Mouse (Mus musculus) frontal cortex, postnatal 25 days (tissue): ENCODE data around the gene Prr23a1.

Experiments
- DNase-seq, 2 experiments: peaks; one replicate each; pipeline ENCODE4 v3.0.0; 2022; ENCODE audit warnings: low spot score in 2 of 2

The Prr23a1 gene

GRCm38 (mm10) chr9:98842117-98842516 is at the start of gene Prr23a1:
TSS of gene Prr23a1 (plus strand) at chr9:98842503.
- no peak for DNase-seq

- DNase-seq, result no peak
These were observed 43.3 kb upstream of the Prr23a1 start for GRCm38 (mm10) chr9:98799021-98799420.

GRCm38 (mm10) chr9:98803971-98804370 is 38.3 kb upstream of the Prr23a1 start:
- DNase-seq, result no peak

GRCm38 (mm10) chr9:98805511-98805910 is 36.8 kb upstream of the Prr23a1 start:
- DNase-seq, result no peak

- DNase-seq, result no peak
These were observed 36.4 kb upstream of the Prr23a1 start for GRCm38 (mm10) chr9:98805934-98806333.

- no peak for DNase-seq
These were observed 34.7 kb upstream of the Prr23a1 start for GRCm38 (mm10) chr9:98807631-98808030.

DNA sequence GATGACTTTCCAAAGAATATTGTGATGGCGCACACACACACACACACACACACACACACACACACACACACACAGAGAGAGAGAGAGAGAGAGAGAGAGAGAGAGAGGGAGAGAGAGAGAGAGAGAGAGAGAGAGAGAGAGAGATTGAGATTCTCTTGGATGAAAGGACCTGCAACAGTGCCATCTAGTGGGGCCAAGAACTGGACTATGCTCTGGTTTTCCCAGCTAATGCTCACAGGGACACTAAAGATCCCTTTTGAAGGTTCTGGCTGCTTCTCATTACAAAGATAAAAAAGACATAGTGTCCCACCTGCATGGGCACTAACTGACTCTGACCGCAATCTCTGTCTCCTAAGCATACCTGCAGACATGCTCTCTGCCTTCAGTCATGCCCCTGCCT is 32.8 kb upstream of the Prr23a1 start:
- DNase-seq, result peak in 1 of 2 experiments; percentile 45

DNA sequence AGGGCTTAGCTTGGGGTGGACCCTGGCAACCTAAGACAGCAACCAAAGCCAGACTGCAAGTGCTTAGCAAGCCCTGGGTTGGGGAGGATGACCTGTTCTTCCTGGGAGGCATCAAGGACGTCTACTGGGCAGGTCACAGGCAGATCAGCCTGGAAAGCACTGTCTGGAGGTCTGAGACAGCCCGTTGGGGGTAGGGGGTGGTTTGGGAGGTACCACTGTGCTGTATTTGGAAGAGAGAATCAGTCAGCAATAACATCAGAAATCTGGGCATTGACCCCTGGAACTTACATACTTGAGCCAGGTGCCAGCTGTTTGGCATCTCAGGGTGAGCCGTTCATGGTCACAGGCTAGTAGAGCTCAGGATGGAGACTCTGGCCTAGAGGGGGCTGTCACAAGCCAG is 26.2 kb upstream of the Prr23a1 start:
- DNase-seq, result no peak

DNA sequence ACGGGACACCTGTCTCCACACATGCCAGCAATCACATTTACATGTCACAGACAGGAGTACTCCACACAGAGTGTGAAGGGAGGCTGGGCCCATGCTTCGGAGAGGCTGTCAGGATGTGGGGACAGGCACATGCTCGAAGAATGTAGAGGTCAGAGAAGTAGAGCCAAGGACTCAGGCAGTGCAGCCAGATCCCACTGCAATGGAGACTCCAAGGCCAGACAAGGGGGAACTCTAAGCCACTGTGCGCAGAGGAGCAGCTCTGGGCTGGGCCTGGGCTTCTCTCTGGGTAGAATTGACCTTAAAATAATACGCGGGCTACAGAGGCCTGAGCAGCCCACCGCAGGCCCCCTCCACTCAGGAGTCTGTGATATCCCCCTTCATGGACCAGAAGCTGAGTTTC is 24.7 kb upstream of the Prr23a1 start:
- no peak for DNase-seq

- no peak for DNase-seq
These were observed 23.3 kb upstream of the Prr23a1 start for GRCm38 (mm10) chr9:98818971-98819370.

- DNase-seq, result no peak
These were observed 22.8 kb upstream of the Prr23a1 start for GRCm38 (mm10) chr9:98819481-98819880.

DNA sequence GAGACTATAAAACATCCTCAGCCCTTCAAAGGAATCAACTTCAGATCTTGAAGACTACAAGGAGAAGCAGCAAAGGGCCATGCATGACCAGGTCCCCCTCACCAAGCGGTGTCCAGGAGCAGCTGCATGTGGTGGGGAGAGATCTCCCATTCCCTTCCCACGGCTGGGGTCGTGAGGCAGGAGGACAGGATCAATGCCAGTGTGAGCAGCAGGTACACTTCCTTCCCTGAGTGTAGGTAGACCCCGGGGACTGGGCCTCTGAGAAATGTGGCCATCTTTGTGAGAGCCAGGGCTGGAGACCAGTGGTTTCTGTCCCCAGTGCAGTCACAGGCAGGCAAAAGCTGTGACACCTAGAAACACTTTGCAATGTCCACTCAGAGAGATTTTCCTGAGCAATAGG is 21.8 kb upstream of the Prr23a1 start:
- DNase-seq, result no peak

DNA sequence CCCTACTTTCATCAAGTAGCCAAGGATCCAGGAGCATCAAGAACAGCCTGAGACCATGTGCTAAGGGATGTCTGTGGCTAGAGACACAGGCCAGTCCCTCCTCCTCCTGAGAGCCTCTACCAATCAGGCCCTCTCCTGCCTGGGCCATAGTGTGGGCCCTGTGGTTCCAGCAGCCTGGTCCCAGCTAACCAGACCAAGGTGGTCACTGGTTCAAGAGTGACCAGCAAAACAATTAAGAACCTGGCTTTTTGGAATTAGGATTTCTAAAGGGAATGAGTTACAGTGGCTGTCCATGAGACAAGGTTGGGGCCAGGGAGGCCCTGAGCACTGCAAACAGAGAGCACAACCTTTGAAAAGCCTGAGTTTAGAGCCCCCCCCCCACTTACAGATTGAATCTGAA is 21.2 kb upstream of the Prr23a1 start:
- DNase-seq, result no peak

DNA sequence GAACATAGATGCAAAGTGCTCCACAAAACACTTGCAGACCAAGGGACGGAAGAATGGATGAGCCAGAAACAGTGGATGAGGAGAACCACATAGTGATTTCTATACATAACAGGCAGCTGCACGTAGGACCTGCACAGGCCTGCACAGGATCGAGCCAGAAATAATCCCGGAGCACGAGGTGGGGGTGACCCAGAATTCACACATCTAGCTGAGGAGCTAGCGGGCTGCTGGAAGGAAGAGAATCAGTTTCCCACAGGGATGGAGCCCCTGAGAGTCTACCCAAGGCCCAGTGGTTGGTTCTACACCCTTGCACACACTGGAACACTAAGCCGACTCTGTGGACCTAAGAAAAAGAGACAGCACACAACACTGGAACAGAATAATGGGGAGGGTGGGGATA is 18.5 kb upstream of the Prr23a1 start:
- no peak for DNase-seq

- no peak for DNase-seq
These were observed 12.8 kb upstream of the Prr23a1 start for GRCm38 (mm10) chr9:98829508-98829907.

GRCm38 (mm10) chr9:98837537-98838074 is 4.7 kb upstream of the Prr23a1 start:
- no peak for DNase-seq

DNA sequence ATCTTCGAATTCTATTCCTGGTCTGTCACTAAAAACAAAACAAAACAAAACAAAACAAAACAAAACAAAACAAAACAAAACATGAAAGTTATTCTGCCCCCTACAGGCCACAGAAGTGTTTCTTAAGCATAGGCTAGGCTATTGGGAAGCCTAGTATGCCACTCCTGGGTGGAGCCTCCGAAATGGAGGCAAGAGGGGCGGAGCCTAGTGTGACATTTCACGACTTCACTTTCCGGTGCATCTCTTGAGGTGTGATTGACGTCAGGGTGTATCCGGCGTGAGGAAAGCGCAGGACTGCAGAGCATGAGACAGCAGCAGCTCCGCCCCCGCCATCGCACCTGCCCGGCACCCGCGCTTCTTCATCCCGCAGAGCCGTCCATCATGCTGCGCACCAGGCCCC is 13.9 kb downstream of the Prr23a1 start, which contains the start of gene Prr23a2:
Gene Prr23a2 (plus strand): TSS at position 285 of the 400 bp plus-strand sequence.
- DNase-seq, result no peak

DNA sequence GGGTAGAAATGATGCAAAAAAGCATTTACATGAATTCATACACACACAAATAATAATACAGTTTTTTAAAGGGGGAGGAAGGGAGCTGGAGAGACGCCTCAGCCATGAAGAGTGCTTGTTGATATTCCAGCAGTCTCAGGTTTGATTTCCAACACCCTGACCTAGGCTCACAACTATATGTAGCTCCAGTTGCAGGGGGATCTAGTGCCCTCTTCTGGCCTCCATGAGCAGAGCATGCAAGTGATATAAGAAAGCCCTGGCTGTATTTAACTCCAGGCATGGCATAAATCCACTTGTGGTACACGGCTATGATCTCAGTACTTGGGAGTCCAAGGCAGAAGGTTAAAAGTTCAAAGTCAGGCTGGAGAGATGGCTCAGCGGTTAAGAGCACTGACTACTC is 21.2 kb downstream of the Prr23a1 start:
- DNase-seq, result no peak

- no peak for DNase-seq
These were observed 22.3 kb downstream of the Prr23a1 start, which contains the start of gene Prr23a3 for GRCm38 (mm10) chr9:98864571-98864970. TSS of gene Prr23a3 (plus strand) at chr9:98864767.
